Mouse (Mus musculus): ENCODE measurements around the gene Mchr1. TPM values are rescaled to one million over a fixed set of nuclear protein-coding genes. Genes with fewer than 3 reads are reported as not detected.
"Not testable (repeated sequence)": the region's sequence is repeated elsewhere in the genome, so short reads cannot be mapped to it uniquely, and the experiment has no call there.

The Mchr1 gene
- polyA plus RNA-seq, 1 experiment from 2014 or later: 0.25 TPM

DNA sequence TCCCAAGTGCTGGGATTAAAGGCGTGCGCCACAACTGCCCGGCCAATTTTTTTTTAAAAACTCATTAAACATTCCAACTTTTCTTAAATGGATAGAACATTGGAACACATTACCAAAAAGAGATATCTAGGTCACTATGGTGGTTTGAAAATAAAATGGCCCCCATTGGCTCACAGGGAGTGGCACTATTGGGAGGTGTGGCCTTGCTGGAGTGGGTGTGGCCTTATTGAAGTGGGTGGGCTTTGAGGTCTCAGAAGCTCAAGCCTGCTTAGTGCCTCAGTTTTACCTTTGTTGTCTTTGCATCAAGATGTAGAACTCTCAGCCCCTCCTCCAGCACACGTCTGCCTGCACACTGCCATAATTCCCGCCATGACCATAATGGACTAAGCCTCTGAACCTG, 32.8 kb upstream of the Mchr1 start:
- WGBS: 93% methylated on average over 5 of the region's 5 CpGs
- no peak for DNase-seq (ENCODE audit: low spot score)
- Histone ChIP-seq H3K9me3 (replicated peaks) (no peaks in the 10 kb centered on the region), H3K4me3 (no peak overlapping the region), H3K36me3 (no peaks in the 10 kb centered on the region), H3K27me3 (ENCODE audit: low read depth, poor library complexity, severe bottlenecking) (no peaks in the 10 kb centered on the region), H3K27ac (no peak overlapping the region), H3K4me1 (no peaks in the 10 kb centered on the region; the same call in 1 of the 2 replicates)

GRCm38 (mm10) chr15:81210496-81210895, 24.8 kb upstream of the Mchr1 start:
- DNase-seq (ENCODE audit: low spot score): no peak
- no peaks in the 10 kb centered on the region for H3K36me3 ChIP-seq
- no peak overlapping the region for H3K27ac ChIP-seq
- WGBS: 83% methylated on average over 5 of the region's 5 CpGs
- no peaks in the 10 kb centered on the region for H3K27me3 ChIP-seq (ENCODE audit: low read depth, poor library complexity, severe bottlenecking)
- H3K4me1 ChIP-seq: peaks cover 16% of the 10 kb centered on the region
- H3K4me3 ChIP-seq: no peak overlapping the region
- no peaks in the 10 kb centered on the region for H3K9me3 ChIP-seq (replicated peaks)

DNA sequence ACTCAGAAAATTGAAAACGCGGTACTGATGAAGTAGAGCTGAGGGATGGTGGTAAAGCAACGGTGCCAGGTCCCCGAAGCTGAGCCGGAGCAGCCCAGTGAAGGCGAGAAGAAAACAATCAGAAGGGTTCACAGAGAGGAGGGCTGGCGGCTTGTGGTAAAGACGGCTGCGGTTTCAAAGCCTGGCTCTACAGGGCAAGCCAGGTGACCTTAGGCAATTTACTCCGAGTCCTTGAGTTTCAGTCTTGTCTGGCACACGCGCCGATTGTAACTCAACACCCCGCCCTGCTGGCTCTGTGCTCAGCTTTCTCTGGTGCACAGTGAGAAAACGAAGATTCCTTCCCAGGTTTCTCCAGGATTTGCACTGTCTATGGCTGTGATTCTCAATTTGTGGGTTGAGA, 22.3 kb upstream of the Mchr1 start:
- Histone ChIP-seq H3K9me3 (replicated peaks) (no peaks in the 10 kb centered on the region), H3K36me3 (no peaks in the 10 kb centered on the region), H3K27ac (peak overlapping the region; percentile 66; the same call in 1 of the 2 replicates), H3K27me3 (ENCODE audit: low read depth, poor library complexity, severe bottlenecking) (no peaks in the 10 kb centered on the region), H3K4me3 (no peak overlapping the region), H3K4me1 (peaks cover 16% of the 10 kb centered on the region)
- 37% methylated on average over 15 of the region's 15 CpGs for WGBS
- peak; percentile 60 for DNase-seq (ENCODE audit: low spot score)

DNA sequence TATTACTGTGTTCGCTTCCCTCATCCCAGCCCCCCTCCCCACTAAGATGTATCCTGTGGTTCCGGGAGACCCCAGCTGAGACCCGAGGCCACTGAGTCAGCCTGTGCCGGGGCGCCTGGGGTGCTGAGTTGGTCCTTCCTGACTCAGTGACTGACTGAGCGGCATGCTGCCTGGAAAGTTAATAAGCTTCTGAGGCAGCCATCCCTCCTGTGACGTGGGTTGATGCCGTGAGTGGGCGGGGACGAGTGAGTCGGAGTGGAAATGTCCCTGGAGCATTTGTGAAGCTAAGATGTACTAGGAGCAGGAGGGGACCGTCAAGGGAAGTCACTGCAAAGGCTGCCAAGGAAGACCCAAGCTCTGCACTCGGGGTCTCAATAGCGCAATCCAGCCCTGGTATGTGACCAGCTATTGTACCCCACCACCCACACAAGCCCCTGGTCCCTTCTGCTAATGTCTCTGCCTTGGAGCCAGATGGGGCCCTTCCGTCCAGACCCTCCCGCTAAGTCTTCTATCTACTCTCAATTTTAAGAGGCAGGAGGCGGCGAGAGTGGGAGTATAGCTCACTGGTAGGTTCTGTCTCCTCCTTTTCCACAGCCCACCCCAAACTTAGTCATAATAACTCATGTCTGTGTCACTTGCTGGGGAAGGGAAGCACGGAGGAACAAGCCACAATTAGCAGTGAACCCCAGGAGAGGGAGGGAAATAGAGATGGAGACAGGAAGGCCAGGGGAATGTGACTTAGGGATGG, 18.2 kb upstream of the Mchr1 start:
- no peak overlapping the region for H3K27ac ChIP-seq
- no peaks in the 10 kb centered on the region for H3K9me3 ChIP-seq (replicated peaks)
- H3K27me3 ChIP-seq (ENCODE audit: low read depth, poor library complexity, severe bottlenecking): no peaks in the 10 kb centered on the region
- no peak overlapping the region for H3K4me3 ChIP-seq
- no peaks in the 10 kb centered on the region for H3K36me3 ChIP-seq
- DNase-seq (ENCODE audit: low spot score): no peak
- H3K4me1 ChIP-seq: peaks cover 19% of the 10 kb centered on the region
- WGBS: 89% methylated on average over 19 of the region's 19 CpGs

- H3K9me3 ChIP-seq (replicated peaks): no peaks in the 10 kb centered on the region
- no peaks in the 10 kb centered on the region for H3K36me3 ChIP-seq
- no peaks in the 10 kb centered on the region for H3K27me3 ChIP-seq (ENCODE audit: low read depth, poor library complexity, severe bottlenecking)
- WGBS: 75% methylated on average over 6 of the region's 6 CpGs
- H3K4me3 ChIP-seq: no peak overlapping the region
- DNase-seq (ENCODE audit: low spot score): no peak
- H3K27ac ChIP-seq: no peak overlapping the region
- 0 out of 2 replicates have a peak, but pooled peaks cover 3% of the 10 kb centered on the region for H3K4me1 ChIP-seq
Observed at GRCm38 (mm10) chr15:81219054-81219453, 16.2 kb upstream of the Mchr1 start.

GRCm38 (mm10) chr15:81220051-81220450, 15.2 kb upstream of the Mchr1 start:
- not testable (repeated sequence) for H3K27ac ChIP-seq; DNase-seq (ENCODE audit: low spot score); H3K4me3 ChIP-seq; H3K4me1 ChIP-seq; H3K9me3 ChIP-seq (replicated peaks); H3K36me3 ChIP-seq; H3K27me3 ChIP-seq (ENCODE audit: low read depth, poor library complexity, severe bottlenecking)
- WGBS: 75% methylated on average over 8 of the region's 8 CpGs

GRCm38 (mm10) chr15:81221446-81221845, 13.9 kb upstream of the Mchr1 start:
- Histone ChIP-seq H3K4me1 (0 out of 2 replicates have a peak, but pooled peaks cover 3% of the 10 kb centered on the region), H3K4me3 (no peak overlapping the region), H3K27ac (no peak overlapping the region), H3K27me3 (ENCODE audit: low read depth, poor library complexity, severe bottlenecking) (no peaks in the 10 kb centered on the region), H3K9me3 (replicated peaks) (no peaks in the 10 kb centered on the region), H3K36me3 (no peaks in the 10 kb centered on the region)
- no peak for DNase-seq (ENCODE audit: low spot score)
- 60% methylated on average over 6 of the region's 6 CpGs for WGBS

GRCm38 (mm10) chr15:81225016-81225415, 10.3 kb upstream of the Mchr1 start:
- 90% methylated on average over 10 of the region's 10 CpGs for WGBS

GRCm38 (mm10) chr15:81225732-81226131, 9.6 kb upstream of the Mchr1 start:
- 71% methylated on average over 6 of the region's 6 CpGs for WGBS
- no peak for DNase-seq (ENCODE audit: low spot score)
- no peaks in the 10 kb centered on the region for H3K4me1 ChIP-seq
- no peaks in the 10 kb centered on the region for H3K9me3 ChIP-seq (replicated peaks)
- no peak overlapping the region for H3K27ac ChIP-seq
- H3K36me3 ChIP-seq: no peaks in the 10 kb centered on the region
- no peaks in the 10 kb centered on the region for H3K27me3 ChIP-seq (ENCODE audit: low read depth, poor library complexity, severe bottlenecking)
- no peak overlapping the region for H3K4me3 ChIP-seq

More at GRCm38 (mm10) chr15:81225016-81225415, 10.3 kb upstream of the Mchr1 start:
- H3K9me3 ChIP-seq (replicated peaks): no peaks in the 10 kb centered on the region
- no peak overlapping the region for H3K27ac ChIP-seq
- H3K36me3 ChIP-seq: no peaks in the 10 kb centered on the region
- no peaks in the 10 kb centered on the region for H3K27me3 ChIP-seq (ENCODE audit: low read depth, poor library complexity, severe bottlenecking)
- H3K4me1 ChIP-seq: no peaks in the 10 kb centered on the region
- H3K4me3 ChIP-seq: no peak overlapping the region
- no peak for DNase-seq (ENCODE audit: low spot score)

DNA sequence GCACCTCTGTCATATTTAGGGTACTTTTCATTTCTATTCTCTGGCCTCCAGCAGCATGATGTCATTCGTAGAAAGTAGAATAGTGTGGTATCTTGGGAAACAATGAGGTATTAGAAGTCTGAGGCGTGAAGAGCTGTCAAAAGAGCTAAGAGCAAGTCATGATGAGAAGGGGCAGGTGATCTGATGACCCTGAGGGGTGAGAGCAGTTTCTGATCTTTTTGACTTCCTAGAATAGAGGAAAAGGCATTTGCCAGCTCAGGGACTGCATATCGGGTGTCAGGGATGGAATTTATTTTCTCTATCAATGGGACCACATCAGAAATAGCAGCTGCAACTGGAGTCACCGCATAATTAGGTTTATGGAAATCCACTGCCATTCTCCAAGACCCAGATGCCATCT, 8.5 kb upstream of the Mchr1 start:
- 86% methylated on average over 4 of the region's 4 CpGs for WGBS
- DNase-seq (ENCODE audit: low spot score): no peak
- H3K4me1 ChIP-seq: no peaks in the 10 kb centered on the region

GRCm38 (mm10) chr15:81227275-81227674, 8.0 kb upstream of the Mchr1 start:
- no peaks in the 10 kb centered on the region for H3K27me3 ChIP-seq (ENCODE audit: low read depth, poor library complexity, severe bottlenecking)
- no peak overlapping the region for H3K4me3 ChIP-seq
- no peaks in the 10 kb centered on the region for H3K4me1 ChIP-seq
- no peaks in the 10 kb centered on the region for H3K36me3 ChIP-seq
- H3K27ac ChIP-seq: no peak overlapping the region
- DNase-seq (ENCODE audit: low spot score): no peak
- H3K9me3 ChIP-seq (replicated peaks): no peaks in the 10 kb centered on the region
- 93% methylated on average over 3 of the region's 3 CpGs for WGBS

More for the DNA sequence above, 8.5 kb upstream of the Mchr1 start:
- no peak overlapping the region for H3K4me3 ChIP-seq
- H3K27me3 ChIP-seq (ENCODE audit: low read depth, poor library complexity, severe bottlenecking): no peaks in the 10 kb centered on the region
- no peak overlapping the region for H3K27ac ChIP-seq
- no peaks in the 10 kb centered on the region for H3K9me3 ChIP-seq (replicated peaks)
- no peaks in the 10 kb centered on the region for H3K36me3 ChIP-seq

- no peak overlapping the region for H3K4me3 ChIP-seq
- H3K4me1 ChIP-seq: no peaks in the 10 kb centered on the region
- H3K27ac ChIP-seq: no peak overlapping the region
- H3K9me3 ChIP-seq (replicated peaks): no peaks in the 10 kb centered on the region
- WGBS: 96% methylated on average over 3 of the region's 3 CpGs
- no peak for DNase-seq (ENCODE audit: low spot score)
- H3K27me3 ChIP-seq (ENCODE audit: low read depth, poor library complexity, severe bottlenecking): no peaks in the 10 kb centered on the region
- no peaks in the 10 kb centered on the region for H3K36me3 ChIP-seq
Observed at GRCm38 (mm10) chr15:81228258-81228657, 7.0 kb upstream of the Mchr1 start.

GRCm38 (mm10) chr15:81229791-81230190, 5.5 kb upstream of the Mchr1 start:
- Histone ChIP-seq H3K4me3 (no peak overlapping the region), H3K27me3 (ENCODE audit: low read depth, poor library complexity, severe bottlenecking) (peaks cover 13% of the 10 kb centered on the region), H3K9me3 (replicated peaks) (no peaks in the 10 kb centered on the region), H3K4me1 (no peaks in the 10 kb centered on the region), H3K36me3 (no peaks in the 10 kb centered on the region), H3K27ac (no peak overlapping the region)
- DNase-seq (ENCODE audit: low spot score): no peak
- WGBS: 66% methylated on average over 3 of the region's 3 CpGs

- Histone ChIP-seq H3K36me3 (no peaks in the 10 kb centered on the region), H3K4me3 (no peak overlapping the region), H3K27me3 (ENCODE audit: low read depth, poor library complexity, severe bottlenecking) (peaks cover 29% of the 10 kb centered on the region), H3K27ac (no peak overlapping the region), H3K4me1 (peaks cover 13% of the 10 kb centered on the region), H3K9me3 (replicated peaks) (no peaks in the 10 kb centered on the region)
- DNase-seq (ENCODE audit: low spot score): no peak
- WGBS: 88% methylated on average over 7 of the region's 7 CpGs
Observed at GRCm38 (mm10) chr15:81231325-81231724, 4.0 kb upstream of the Mchr1 start.

Data from limb, embryonic 10.5 days (tissue).